Mouse (Mus musculus): ENCODE measurements around the gene Ccnd2. TPM values are rescaled to one million over a fixed set of nuclear protein-coding genes. Genes with fewer than 3 reads are reported as not detected.

Ccnd2 gene
- polyA plus RNA-seq, 1 experiment from 2014 or later, result 650 TPM

DNA sequence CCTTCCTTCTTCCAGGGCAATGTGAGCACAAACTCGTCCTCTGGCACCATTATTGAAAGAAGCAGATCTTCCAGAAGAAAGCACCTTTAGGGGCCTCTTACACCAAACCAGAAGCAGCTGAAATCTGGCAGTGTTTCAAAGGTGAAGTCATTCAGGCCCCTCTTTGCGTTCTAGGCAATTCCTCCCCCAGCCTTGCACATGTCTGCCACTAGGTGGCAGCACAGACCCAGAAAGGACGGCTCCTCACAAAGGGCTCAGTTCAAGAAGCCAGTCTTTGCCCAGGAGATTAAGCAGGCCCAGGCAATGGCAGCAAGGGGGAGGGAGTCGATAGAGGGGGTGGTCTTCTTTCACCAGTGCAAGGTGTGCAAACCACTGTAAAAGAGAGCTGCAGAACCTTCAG lies 4.3 kb downstream of the Ccnd2 start:
- H3K4me1 ChIP-seq (replicated peaks), result peaks cover 63% of the 10 kb centered on the region
- ATAC-seq (ENCODE audit: insufficient number of reproducible peaks, low FRiP score), result no peak
- H3K36me3 ChIP-seq, result peaks cover 44% of the 10 kb centered on the region
- H3K27me3 ChIP-seq (replicated peaks), result no peaks in the 10 kb centered on the region
- H3K9ac ChIP-seq, result no peak overlapping the region
- H3K27ac ChIP-seq (ENCODE audit: poor library complexity, severe bottlenecking), result no peak overlapping the region
- WGBS, result 0% methylated on average over 4 of the region's 4 CpGs
- H3K9me3 ChIP-seq (replicated peaks), result no peaks in the 10 kb centered on the region
- peak overlapping the region; percentile 91; the same call in 1 of the 2 replicates for H3K4me2 ChIP-seq
- peak overlapping the region; percentile 83; the same call in 1 of the 2 replicates for H3K4me3 ChIP-seq

DNA sequence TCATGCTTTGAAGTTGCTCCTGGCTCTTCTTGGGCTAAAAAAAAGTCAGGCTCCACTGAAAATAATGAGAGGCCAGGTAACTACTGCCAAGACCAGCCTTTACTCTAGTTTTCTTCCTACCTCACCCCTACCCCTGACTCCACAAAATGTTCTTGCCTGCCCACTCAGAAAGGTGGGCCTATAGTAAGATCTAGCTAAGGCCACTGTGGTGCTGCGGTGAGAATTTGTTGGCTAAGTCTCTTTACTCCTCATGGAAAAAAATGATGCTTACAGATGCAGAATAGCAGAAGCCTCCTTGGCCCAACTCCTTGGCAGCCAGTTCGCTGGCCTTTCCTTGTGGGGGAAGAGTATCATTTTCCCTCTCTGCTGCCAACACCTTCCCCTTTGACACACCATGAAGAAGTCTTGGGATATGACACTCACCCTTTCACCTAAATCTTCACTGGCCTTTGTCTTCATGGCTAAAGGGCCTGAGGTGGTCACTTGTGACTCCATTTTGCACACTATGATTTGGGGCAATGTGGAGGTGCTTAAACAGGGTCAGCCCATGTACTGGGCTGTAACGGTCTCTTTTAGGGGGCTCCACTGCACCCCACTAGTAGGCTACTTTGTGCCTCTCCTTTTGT lies 5.6 kb downstream of the Ccnd2 start:
- no peaks in the 10 kb centered on the region for H3K27me3 ChIP-seq (replicated peaks)
- 0 out of 2 replicates have a peak overlapping the region, but pooled peaks have one; percentile 37 for H3K9ac ChIP-seq
- H3K4me1 ChIP-seq (replicated peaks), result peaks cover 56% of the 10 kb centered on the region
- ATAC-seq (ENCODE audit: insufficient number of reproducible peaks, low FRiP score), result no peak
- H3K27ac ChIP-seq (ENCODE audit: poor library complexity, severe bottlenecking), result no peak overlapping the region
- no peak overlapping the region for H3K4me2 ChIP-seq
- H3K4me3 ChIP-seq, result no peak overlapping the region
- no peaks in the 10 kb centered on the region for H3K9me3 ChIP-seq (replicated peaks)
- peaks cover 49% of the 10 kb centered on the region for H3K36me3 ChIP-seq
- WGBS, result 87% methylated on average over 3 of the region's 3 CpGs

DNA sequence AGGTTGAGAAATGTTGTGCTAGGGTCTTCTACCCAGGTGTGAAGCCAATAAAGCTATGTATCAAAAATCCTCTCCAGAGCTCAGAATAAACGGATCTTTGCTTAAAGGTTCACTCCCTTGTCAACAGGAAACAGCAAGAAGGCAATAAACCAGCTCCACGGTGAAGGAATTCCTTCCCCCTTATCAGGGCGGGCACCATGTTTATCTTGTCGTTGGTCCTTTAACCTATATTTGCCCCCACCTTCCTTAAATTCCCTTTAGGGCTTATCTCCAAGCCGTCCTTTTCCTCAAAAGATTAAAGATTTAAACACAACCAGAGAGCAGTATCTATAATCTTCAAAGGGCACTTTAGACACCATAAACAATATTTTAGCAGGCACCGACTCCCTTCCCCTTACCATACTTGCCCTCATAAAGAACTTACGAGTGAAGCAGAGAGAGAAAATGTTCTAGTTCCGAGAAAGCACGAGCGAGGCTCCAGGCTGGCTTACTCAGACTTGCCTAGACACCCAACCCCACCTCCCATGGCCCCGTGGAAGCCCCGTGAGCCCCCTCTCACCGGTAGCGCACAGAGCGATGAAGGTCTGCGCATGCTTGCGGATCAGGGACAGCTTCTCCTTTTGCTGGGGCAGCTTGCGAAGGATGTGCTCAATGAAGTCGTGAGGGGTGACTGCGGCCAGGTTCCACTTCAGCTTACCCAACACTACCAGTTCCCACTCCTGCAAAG lies 6.4 kb downstream of the Ccnd2 start:
- Histone ChIP-seq H3K4me3 (no peak overlapping the region), H3K4me2 (no peak overlapping the region), H3K36me3 (peaks cover 58% of the 10 kb centered on the region), H3K27me3 (replicated peaks) (no peaks in the 10 kb centered on the region), H3K9ac (no peak overlapping the region), H3K27ac (ENCODE audit: poor library complexity, severe bottlenecking) (no peak overlapping the region), H3K4me1 (replicated peaks) (peaks cover 51% of the 10 kb centered on the region), H3K9me3 (replicated peaks) (no peaks in the 10 kb centered on the region)
- ATAC-seq (ENCODE audit: insufficient number of reproducible peaks, low FRiP score), result no peak
- WGBS, result 48% methylated on average over 20 of the region's 20 CpGs

DNA sequence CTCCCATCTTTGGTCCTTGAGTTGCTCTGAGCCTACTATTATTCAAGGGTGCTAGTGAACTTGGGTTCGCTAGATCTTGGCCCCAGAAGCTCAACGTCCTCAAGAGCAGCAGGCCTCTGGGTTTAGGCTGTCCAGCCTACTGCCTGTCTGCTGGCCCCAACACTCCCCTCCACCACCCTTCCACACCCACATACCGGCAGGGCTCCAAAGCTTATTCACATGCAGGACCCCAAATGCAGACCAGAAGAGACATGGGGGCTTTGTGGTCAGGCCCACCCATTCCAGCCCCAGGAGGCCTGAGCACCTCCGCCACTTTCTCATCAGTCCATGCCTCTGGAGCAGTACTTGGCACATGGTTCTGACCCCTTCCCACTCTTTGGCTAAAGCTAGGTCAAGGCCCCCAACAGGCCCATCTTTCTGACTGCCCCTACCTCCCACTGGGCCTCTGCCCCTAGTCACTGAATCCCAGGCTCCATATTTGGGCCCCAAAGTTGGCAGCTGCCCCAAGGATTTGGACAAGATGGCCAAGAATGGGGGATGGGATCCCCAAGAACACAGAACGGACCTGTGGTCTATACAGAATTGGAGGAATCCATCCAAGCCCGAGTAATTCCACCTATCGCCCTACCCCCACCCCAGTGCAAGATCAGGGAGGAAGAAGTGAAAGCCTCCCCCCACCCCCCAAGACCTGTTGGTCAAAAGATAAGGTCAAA lies 8.3 kb downstream of the Ccnd2 start:
- H3K36me3 ChIP-seq, result peaks cover 76% of the 10 kb centered on the region
- H3K9ac ChIP-seq, result no peak overlapping the region
- no peak overlapping the region for H3K4me3 ChIP-seq
- WGBS, result 82% methylated on average over 7 of the region's 7 CpGs
- no peak for ATAC-seq (ENCODE audit: insufficient number of reproducible peaks, low FRiP score)
- no peaks in the 10 kb centered on the region for H3K9me3 ChIP-seq (replicated peaks)
- H3K27ac ChIP-seq (ENCODE audit: poor library complexity, severe bottlenecking), result no peak overlapping the region
- peaks cover 51% of the 10 kb centered on the region for H3K4me1 ChIP-seq (replicated peaks)
- no peak overlapping the region for H3K4me2 ChIP-seq
- H3K27me3 ChIP-seq (replicated peaks), result no peaks in the 10 kb centered on the region

DNA sequence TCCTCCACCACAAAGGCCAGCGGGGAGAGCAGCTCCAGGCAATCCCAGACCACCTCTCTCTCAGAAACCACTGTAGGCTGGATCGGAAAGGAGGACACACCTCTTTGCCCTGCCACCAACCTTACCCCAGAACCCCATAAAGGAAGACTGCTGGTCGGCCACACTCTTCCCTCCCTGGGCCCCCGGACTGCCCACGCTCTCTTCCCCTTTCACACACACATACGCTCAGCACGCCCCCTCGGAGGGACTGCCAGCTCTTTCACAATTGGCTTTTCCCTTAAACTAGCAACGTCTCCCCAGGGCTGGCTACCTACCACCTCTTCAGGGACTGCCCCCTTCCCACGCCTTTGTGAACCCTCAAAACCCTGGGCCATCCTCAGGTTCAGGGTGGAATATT lies 8.9 kb downstream of the Ccnd2 start:
- ATAC-seq (ENCODE audit: insufficient number of reproducible peaks, low FRiP score), result no peak
- peaks cover 48% of the 10 kb centered on the region for H3K4me1 ChIP-seq (replicated peaks)
- no peak overlapping the region for H3K4me2 ChIP-seq
- no peak overlapping the region for H3K27ac ChIP-seq (ENCODE audit: poor library complexity, severe bottlenecking)
- peaks cover 83% of the 10 kb centered on the region for H3K36me3 ChIP-seq
- 81% methylated on average over 10 of the region's 10 CpGs for WGBS
- H3K9ac ChIP-seq, result no peak overlapping the region
- no peaks in the 10 kb centered on the region for H3K27me3 ChIP-seq (replicated peaks)
- no peak overlapping the region for H3K4me3 ChIP-seq
- no peaks in the 10 kb centered on the region for H3K9me3 ChIP-seq (replicated peaks)

DNA sequence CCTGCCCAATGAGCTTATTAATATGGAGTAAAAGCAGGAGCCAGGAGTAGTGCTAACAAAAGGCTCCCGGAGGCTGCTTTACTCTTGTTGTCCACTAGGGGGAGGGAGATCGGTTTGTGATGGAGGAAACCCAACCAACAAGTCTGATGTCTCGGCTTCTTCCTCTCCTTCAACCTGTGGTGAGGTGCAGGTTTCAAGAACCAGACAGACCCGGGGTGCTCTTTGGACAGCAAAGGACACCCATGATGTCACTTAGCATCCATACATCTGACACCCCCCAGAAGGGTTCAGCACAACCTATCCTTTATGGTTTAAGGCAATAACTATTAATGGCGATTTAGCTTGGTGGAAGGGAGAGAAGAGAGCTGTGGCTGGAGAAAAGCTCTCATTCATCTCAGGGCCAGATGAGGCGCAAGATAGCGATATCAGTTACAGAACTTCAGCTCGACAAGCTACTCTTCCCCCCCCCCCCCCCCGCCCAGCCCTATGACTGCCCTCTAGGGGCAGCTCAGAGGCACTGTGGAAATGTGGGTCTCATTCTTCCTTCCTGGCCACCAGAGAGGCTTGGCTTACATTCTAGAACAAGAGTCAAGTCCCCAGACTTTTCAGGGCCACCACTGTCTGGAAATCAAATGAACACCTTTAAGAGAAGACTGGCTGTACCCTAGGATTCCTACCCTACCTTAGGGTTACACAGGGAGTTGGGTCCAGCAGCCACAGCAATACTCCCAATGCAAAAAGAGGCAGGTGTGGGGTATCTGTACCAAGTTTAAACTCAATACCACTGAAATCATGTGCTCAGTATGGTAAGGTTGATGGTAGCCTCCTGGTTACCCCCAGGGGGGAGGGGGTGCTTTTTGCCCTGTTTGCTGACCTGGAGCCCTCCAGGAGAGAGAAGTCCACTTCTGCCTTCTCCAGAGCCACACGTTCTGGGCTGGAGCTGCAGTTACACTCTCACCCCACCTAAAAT lies 9.6 kb downstream of the Ccnd2 start:
- no peak overlapping the region for H3K27ac ChIP-seq (ENCODE audit: poor library complexity, severe bottlenecking)
- no peak overlapping the region for H3K9ac ChIP-seq
- peaks cover 89% of the 10 kb centered on the region for H3K36me3 ChIP-seq
- ATAC-seq (ENCODE audit: insufficient number of reproducible peaks, low FRiP score), result peak; percentile 15; the same call in 1 of the 2 replicates
- 23% methylated on average over 9 of the region's 10 CpGs for WGBS
- H3K9me3 ChIP-seq (replicated peaks), result no peaks in the 10 kb centered on the region
- no peak overlapping the region for H3K4me2 ChIP-seq
- H3K4me3 ChIP-seq, result no peak overlapping the region
- H3K27me3 ChIP-seq (replicated peaks), result no peaks in the 10 kb centered on the region
- peaks cover 50% of the 10 kb centered on the region for H3K4me1 ChIP-seq (replicated peaks)

DNA sequence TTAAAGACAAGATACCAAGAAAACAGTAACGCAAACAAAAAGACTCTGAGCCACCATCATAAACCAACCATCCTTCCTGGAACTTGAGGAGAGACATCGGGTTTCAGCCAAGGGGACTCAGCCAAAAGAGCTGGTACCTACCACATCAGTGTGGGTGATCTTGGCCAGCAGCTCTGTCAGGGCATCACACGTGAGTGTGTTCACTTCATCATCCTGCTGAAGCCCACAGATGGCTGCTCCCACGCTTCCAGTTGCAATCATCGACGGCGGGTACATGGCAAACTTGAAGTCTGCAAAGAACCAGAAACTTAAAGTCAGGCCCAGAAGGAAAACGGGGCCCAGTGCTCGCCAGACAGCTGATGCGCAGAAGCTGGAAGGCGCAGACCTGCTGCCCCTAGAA lies 13.0 kb downstream of the Ccnd2 start:
- Histone ChIP-seq H3K4me3 (no peak overlapping the region), H3K4me1 (replicated peaks) (peaks cover 35% of the 10 kb centered on the region), H3K27ac (ENCODE audit: poor library complexity, severe bottlenecking) (no peak overlapping the region), H3K9me3 (replicated peaks) (no peaks in the 10 kb centered on the region), H3K9ac (no peak overlapping the region), H3K36me3 (peaks cover 92% of the 10 kb centered on the region), H3K27me3 (replicated peaks) (no peaks in the 10 kb centered on the region), H3K4me2 (no peak overlapping the region)
- 90% methylated on average over 11 of the region's 11 CpGs for WGBS
- no peak for ATAC-seq (ENCODE audit: insufficient number of reproducible peaks, low FRiP score)

DNA sequence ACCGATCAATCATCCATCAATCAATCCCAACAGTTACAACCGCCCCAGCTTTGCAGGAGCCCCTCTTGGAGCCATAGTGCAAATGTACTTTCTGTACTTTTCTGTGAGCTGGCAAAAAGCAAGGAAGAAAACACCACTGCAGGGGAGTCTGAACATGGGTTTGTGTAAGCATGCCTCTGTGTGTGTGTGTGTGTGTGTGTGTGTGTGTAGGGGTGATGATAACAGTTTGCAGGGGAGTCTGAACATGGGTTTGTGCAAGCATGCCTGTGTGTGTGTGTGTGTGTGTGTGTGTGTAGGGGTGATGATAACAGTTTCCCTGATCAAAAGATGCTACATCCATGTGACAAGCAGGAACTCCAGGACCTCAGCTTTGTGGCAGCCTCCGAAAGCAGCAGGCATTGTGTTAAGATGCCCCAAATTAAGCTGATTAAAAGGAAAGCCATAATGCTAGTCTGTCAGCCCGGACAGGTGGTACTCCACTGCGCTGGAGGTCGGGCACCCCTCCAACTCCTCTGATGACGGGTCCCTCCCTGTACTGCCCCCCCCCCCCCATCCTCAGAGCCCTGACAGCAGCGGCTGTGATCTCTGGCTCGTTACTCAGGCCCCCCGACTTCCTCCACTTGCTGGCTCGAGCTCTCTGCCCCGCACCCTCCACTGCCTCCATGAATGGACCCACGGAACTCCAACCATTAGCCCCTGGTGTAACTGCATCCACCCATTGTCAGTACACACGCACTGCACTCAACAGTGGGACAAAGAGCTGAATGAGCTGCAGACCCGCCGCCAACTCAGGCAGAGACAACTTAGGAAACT lies 18.4 kb downstream of the Ccnd2 start:
- ATAC-seq (ENCODE audit: insufficient number of reproducible peaks, low FRiP score), result no peak
- peaks cover 23% of the 10 kb centered on the region for H3K4me1 ChIP-seq (replicated peaks)
- H3K36me3 ChIP-seq, result peaks cover 90% of the 10 kb centered on the region
- no peak overlapping the region for H3K4me2 ChIP-seq
- no peaks in the 10 kb centered on the region for H3K27me3 ChIP-seq (replicated peaks)
- H3K9ac ChIP-seq, result no peak overlapping the region
- 61% methylated on average over 16 of the region's 16 CpGs for WGBS
- H3K4me3 ChIP-seq, result no peak overlapping the region
- no peak overlapping the region for H3K27ac ChIP-seq (ENCODE audit: poor library complexity, severe bottlenecking)
- H3K9me3 ChIP-seq (replicated peaks), result no peaks in the 10 kb centered on the region

DNA sequence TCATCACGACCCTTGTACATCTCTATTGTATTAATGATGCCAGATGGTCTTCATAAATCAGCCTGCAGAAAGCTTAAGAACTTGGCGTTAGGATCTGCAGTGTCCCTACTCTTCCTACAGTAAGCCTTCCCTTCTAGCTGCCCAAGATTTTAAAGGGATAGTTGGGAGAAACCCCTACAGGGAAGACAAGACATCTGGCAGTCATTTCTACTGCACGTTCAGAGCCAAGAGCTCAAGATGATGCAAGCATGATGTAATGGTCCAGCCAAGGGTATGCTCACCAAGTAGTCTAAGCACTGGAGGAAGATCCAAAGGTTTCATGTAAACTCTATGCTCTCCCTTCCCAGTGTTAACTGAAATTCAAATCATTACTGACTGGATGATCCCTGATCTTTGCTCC lies 19.3 kb downstream of the Ccnd2 start:
- no peak for ATAC-seq (ENCODE audit: insufficient number of reproducible peaks, low FRiP score)
- H3K9me3 ChIP-seq (replicated peaks), result no peaks in the 10 kb centered on the region
- no peak overlapping the region for H3K4me2 ChIP-seq
- H3K36me3 ChIP-seq, result peaks cover 89% of the 10 kb centered on the region
- H3K27me3 ChIP-seq (replicated peaks), result no peaks in the 10 kb centered on the region
- WGBS, result 67% methylated on average over 3 of the region's 3 CpGs
- H3K4me3 ChIP-seq, result no peak overlapping the region
- H3K9ac ChIP-seq, result no peak overlapping the region
- no peak overlapping the region for H3K27ac ChIP-seq (ENCODE audit: poor library complexity, severe bottlenecking)
- peaks cover 17% of the 10 kb centered on the region for H3K4me1 ChIP-seq (replicated peaks)

DNA sequence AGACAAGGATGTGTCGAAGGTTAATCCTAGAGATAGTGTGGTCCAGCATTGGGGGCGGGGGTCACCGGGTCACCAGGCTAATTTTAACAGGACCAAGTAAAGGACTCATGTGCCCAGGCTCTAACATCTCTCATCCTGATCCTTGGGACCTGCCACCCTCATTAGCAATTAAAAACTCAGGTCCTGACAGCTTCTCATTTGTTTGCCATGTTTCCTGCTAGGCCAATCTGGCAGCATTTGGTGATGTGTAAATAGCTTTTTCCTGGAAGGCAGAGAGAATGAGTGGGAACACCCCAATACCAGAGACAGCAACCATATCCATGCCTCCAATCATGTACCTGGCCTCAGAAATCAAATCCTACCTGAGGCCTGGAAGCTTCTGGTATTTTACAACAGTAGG lies 20.0 kb downstream of the Ccnd2 start:
- H3K36me3 ChIP-seq, result peaks cover 89% of the 10 kb centered on the region
- 54% methylated on average over 3 of the region's 3 CpGs for WGBS

More for the DNA sequence above, 20.0 kb downstream of the Ccnd2 start:
- H3K27ac ChIP-seq (ENCODE audit: poor library complexity, severe bottlenecking), result no peak overlapping the region
- no peaks in the 10 kb centered on the region for H3K9me3 ChIP-seq (replicated peaks)
- H3K4me1 ChIP-seq (replicated peaks), result peaks cover 14% of the 10 kb centered on the region
- no peak overlapping the region for H3K4me2 ChIP-seq
- ATAC-seq (ENCODE audit: insufficient number of reproducible peaks, low FRiP score), result no peak
- no peak overlapping the region for H3K4me3 ChIP-seq
- no peaks in the 10 kb centered on the region for H3K27me3 ChIP-seq (replicated peaks)
- no peak overlapping the region for H3K9ac ChIP-seq
